15 mouse cellular contexts compared by ENCODE assay signal in the genomic region with DNA sequence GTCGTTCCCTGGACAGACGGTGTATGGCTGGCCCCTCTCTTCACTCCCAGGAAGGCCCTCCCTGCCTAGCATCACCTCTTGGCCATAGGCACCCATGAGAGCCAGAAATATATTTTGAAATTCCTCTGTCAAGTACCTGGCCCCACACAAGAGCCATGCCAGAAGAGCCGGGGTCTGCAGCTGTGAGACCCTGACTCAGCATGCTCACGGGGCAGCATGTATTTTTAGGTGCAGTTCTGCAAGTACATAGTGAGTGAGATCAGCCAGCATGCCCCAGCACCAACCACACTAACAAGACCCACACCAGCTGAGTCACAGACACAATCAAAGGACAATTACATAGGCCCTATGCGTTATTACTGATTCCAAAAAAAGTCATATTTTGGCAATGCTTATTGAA.
"Had no signal": no experiment of that assay in that cellular context is flagged by ENCODE, and none has a peak within 500 bp of the region (broad histone marks: within the 10 kb centered on the region; RNA-seq: fewer than 3 reads in every experiment).

No protein-coding gene starts in this region.

- H3K9ac ChIP-seq: liver, embryonic 15.5 days; midbrain, embryonic 12.5 days; neural tube, embryonic 13.5 days had no signal

- H3K4me3 ChIP-seq: left cerebral cortex, adult 2 months; limb, embryonic 10.5 days; liver, embryonic 15.5 days; midbrain, embryonic 12.5 days; neural tube, embryonic 13.5 days had no signal

- H3K27me3 ChIP-seq: liver, embryonic 15.5 days; midbrain, embryonic 12.5 days; neural tube, embryonic 13.5 days had no signal

- H3K27ac ChIP-seq: left cerebral cortex, adult 2 months; limb, embryonic 10.5 days; liver, embryonic 15.5 days; midbrain, embryonic 12.5 days; neural tube, embryonic 13.5 days had no signal

- ATAC-seq: lung, postnatal 0 days; midbrain, embryonic 16.5 days had no signal

- H3K9me3 ChIP-seq: limb, embryonic 10.5 days; liver, embryonic 15.5 days; midbrain, embryonic 12.5 days; neural tube, embryonic 13.5 days had no signal

- DNase-seq: lung, adult 2 months; lung, postnatal 36 days; retina, postnatal 1 day; right cerebral cortex, postnatal 4 days; spleen, adult 18-20 months; thymus, adult 18-20 months; thymus, postnatal 14 days had no signal

- H3K4me2 ChIP-seq: liver, embryonic 11.5 days; liver, embryonic 15.5 days; midbrain, embryonic 12.5 days; neural tube, embryonic 13.5 days had no signal

- H3K36me3 ChIP-seq: limb, embryonic 10.5 days; liver, embryonic 15.5 days; midbrain, embryonic 12.5 days; neural tube, embryonic 13.5 days had no signal
